In genomic region chr10:97591685-97592084, GRCm38 (mm10) we compare ENCODE assay signal across 39 mouse cellular contexts. TPM values are rescaled to one million over a fixed set of nuclear protein-coding genes. Genes with fewer than 3 reads are reported as not detected.
A peak's percentile ranks its signal among the peaks of the same experiment; 100 is the strongest.
DNase-seq lines count a peak whose midpoint lies in the region; ATAC-seq and TF ChIP-seq lines count a peak whose summit lies in the region.
"Had no signal": no experiment of that assay in that cellular context is flagged by ENCODE, and none has a peak within 500 bp of the region (broad histone marks: within the 10 kb centered on the region; RNA-seq: fewer than 3 reads in every experiment).

No protein-coding gene starts in this region.

- H3K9ac ChIP-seq in embryonic facial prominence, embryonic 11.5 days (replicated peaks; ENCODE audit: low read length) = no peak overlapping the region
- no peak overlapping the region for H3K9ac ChIP-seq in kidney, embryonic 16.5 days (replicated peaks; ENCODE audit: low read length)
- no peak overlapping the region for H3K9ac ChIP-seq in stomach, embryonic 14.5 days (replicated peaks; ENCODE audit: low read depth, low read length)
- no peak overlapping the region for H3K9ac ChIP-seq in stomach, postnatal 0 days (ENCODE audit: low read length)
- H3K9ac ChIP-seq: embryonic facial prominence, embryonic 12.5 days; heart, embryonic 13.5 days; hindbrain, embryonic 15.5 days; liver, embryonic 14.5 days; midbrain, embryonic 12.5 days; neural tube, embryonic 12.5 days had no signal

- TF ChIP-seq EP300 in stomach, postnatal 0 days (optimal IDR thresholded peaks at IDR 0.05) = no peak

- TF ChIP-seq CTCF in stomach, postnatal 0 days (IDR thresholded peaks at IDR 0.05; ENCODE audit: low read depth) = no peak

- H3K4me3 ChIP-seq in embryonic facial prominence, embryonic 11.5 days (ENCODE audit: low read depth, low read length) = no peak overlapping the region
- no peak overlapping the region for H3K4me3 ChIP-seq in embryonic facial prominence, embryonic 10.5 days
- H3K4me3 ChIP-seq in kidney, embryonic 16.5 days (ENCODE audit: low read length) = no peak overlapping the region
- H3K4me3 ChIP-seq in stomach, embryonic 14.5 days (ENCODE audit: low read depth, low read length) = no peak overlapping the region
- no peak overlapping the region for H3K4me3 ChIP-seq in stomach, postnatal 0 days (ENCODE audit: low read depth, low read length)
- H3K4me3 ChIP-seq: embryonic facial prominence, embryonic 12.5 days; erythroblast, embryonic 14.5 days; heart, embryonic 13.5 days; hindbrain, embryonic 10.5 days; hindbrain, embryonic 15.5 days; layer of hippocampus, adult 2 months; left cerebral cortex, adult 2 months; megakaryocyte, embryonic 14.5 days; midbrain, embryonic 12.5 days; myocyte; neural tube, embryonic 12.5 days had no signal

- intact Hi-C loops in heart, postnatal 36 days (cut with DNase I) = no loop called here

- 52% methylated on average over 3 of the region's 3 CpGs for WGBS in embryonic facial prominence, embryonic 11.5 days
- 50% methylated on average over 3 of the region's 3 CpGs for WGBS in embryonic facial prominence, embryonic 10.5 days
- 30% methylated on average over 3 of the region's 3 CpGs for whole genome bisulfite sequencing in kidney, embryonic 16.5 days
- 38% methylated on average over 3 of the region's 3 CpGs for WGBS in stomach, embryonic 14.5 days
- 45% methylated on average over 3 of the region's 3 CpGs for WGBS in stomach, postnatal 0 days

- peak; percentile 52 for DNase-seq in embryonic facial prominence, embryonic 11.5 days (ENCODE audit: low spot score)
- DNase-seq in embryonic facial prominence, embryonic 10.5 days (ENCODE audit: low spot score) = no peak
- no peak for DNase-seq in kidney, adult 8-10 months
- DNase-seq in stomach, postnatal 0 days (ENCODE audit: low spot score) = no peak
- DNase-seq in heart, postnatal 36 days = no peak
- DNase-seq: adrenal gland, postnatal 14 days; cerebellum, adult 11-12 months; cerebellum, postnatal 10 days; gastrocnemius, postnatal 10 days; heart, postnatal 10 days; kidney, postnatal 25 days; liver; lung, postnatal 4 days; right cerebral cortex, adult 18-20 months; spleen, adult 18-20 months; thymus, postnatal 4 days had no signal

- no peak overlapping the region for H3K27ac ChIP-seq in embryonic facial prominence, embryonic 11.5 days (replicated peaks; ENCODE audit: low read depth, low read length)
- H3K27ac ChIP-seq in embryonic facial prominence, embryonic 10.5 days (replicated peaks) = no peak overlapping the region
- no peak overlapping the region for H3K27ac ChIP-seq in kidney, embryonic 16.5 days (ENCODE audit: low read length)
- peak overlapping the region; percentile 75 for H3K27ac ChIP-seq in stomach, embryonic 14.5 days (ENCODE audit: low read length)
- no peak overlapping the region for H3K27ac ChIP-seq in stomach, postnatal 0 days (replicated peaks)
- H3K27ac ChIP-seq: embryonic facial prominence, embryonic 12.5 days; heart, embryonic 13.5 days; hindbrain, embryonic 10.5 days; hindbrain, embryonic 15.5 days; layer of hippocampus, adult 2 months; left cerebral cortex, adult 2 months; liver, embryonic 14.5 days; midbrain, embryonic 12.5 days; neural tube, embryonic 12.5 days had no signal

- H3K36me3 ChIP-seq in embryonic facial prominence, embryonic 11.5 days (replicated peaks; ENCODE audit: control insufficient read depth, insufficient read depth, low read depth, low read length) = no peaks in the 10 kb centered on the region
- H3K36me3 ChIP-seq in embryonic facial prominence, embryonic 10.5 days (replicated peaks) = no peaks in the 10 kb centered on the region
- no peaks in the 10 kb centered on the region for H3K36me3 ChIP-seq in kidney, embryonic 16.5 days (ENCODE audit: insufficient read depth, low read length)
- H3K36me3 ChIP-seq in stomach, embryonic 14.5 days (ENCODE audit: control insufficient read depth, insufficient read depth, low read length) = no peaks in the 10 kb centered on the region
- no peaks in the 10 kb centered on the region for H3K36me3 ChIP-seq in stomach, postnatal 0 days (ENCODE audit: control insufficient read depth, insufficient read depth, low read length)
- H3K36me3 ChIP-seq: embryonic facial prominence, embryonic 12.5 days; heart, embryonic 13.5 days; hindbrain, embryonic 10.5 days; hindbrain, embryonic 15.5 days; midbrain, embryonic 12.5 days; neural tube, embryonic 12.5 days had no signal

- no peak overlapping the region for H3K4me2 ChIP-seq in embryonic facial prominence, embryonic 11.5 days (ENCODE audit: low read depth, low read length)
- H3K4me2 ChIP-seq in kidney, embryonic 16.5 days (replicated peaks; ENCODE audit: low read depth, low read length) = no peak overlapping the region
- no peak overlapping the region for H3K4me2 ChIP-seq in stomach, embryonic 14.5 days (replicated peaks; ENCODE audit: low read depth, low read length)
- no peak overlapping the region for H3K4me2 ChIP-seq in stomach, postnatal 0 days (replicated peaks; ENCODE audit: low read depth)
- H3K4me2 ChIP-seq: embryonic facial prominence, embryonic 12.5 days; heart, embryonic 13.5 days; hindbrain, embryonic 15.5 days; midbrain, embryonic 12.5 days; neural tube, embryonic 12.5 days had no signal

- no peaks in the 10 kb centered on the region for H3K9me3 ChIP-seq in embryonic facial prominence, embryonic 11.5 days (replicated peaks; ENCODE audit: control insufficient read depth, low read length)
- no peaks in the 10 kb centered on the region for H3K9me3 ChIP-seq in embryonic facial prominence, embryonic 10.5 days
- no peaks in the 10 kb centered on the region for H3K9me3 ChIP-seq in kidney, embryonic 16.5 days (ENCODE audit: low read length)
- H3K9me3 ChIP-seq in stomach, embryonic 14.5 days (ENCODE audit: control insufficient read depth, low read depth, low read length) = no peaks in the 10 kb centered on the region
- H3K9me3 ChIP-seq in stomach, postnatal 0 days (ENCODE audit: control insufficient read depth, low read length) = no peaks in the 10 kb centered on the region
- H3K9me3 ChIP-seq: embryonic facial prominence, embryonic 12.5 days; heart, embryonic 13.5 days; hindbrain, embryonic 10.5 days; hindbrain, embryonic 15.5 days; megakaryocyte, embryonic 14.5 days; midbrain, embryonic 12.5 days; neural tube, embryonic 12.5 days had no signal

- no peak for ATAC-seq in embryonic facial prominence, embryonic 11.5 days (replicated peaks; ENCODE audit: insufficient number of reproducible peaks, low FRiP score, low TSS enrichment, low read depth)
- ATAC-seq in kidney, embryonic 16.5 days (ENCODE audit: low FRiP score, low TSS enrichment) = peak; percentile 78; the same call in 1 of the 2 replicates
- no peak for ATAC-seq in stomach, embryonic 14.5 days (ENCODE audit: insufficient number of reproducible peaks, insufficient read depth, low FRiP score, low read depth)
- ATAC-seq in stomach, postnatal 0 days (ENCODE audit: low FRiP score, low TSS enrichment) = no peak
- ATAC-seq: inflammation-experienced regulatory T-cells, adult 6 months had no signal

- no peaks in the 10 kb centered on the region for H3K27me3 ChIP-seq in embryonic facial prominence, embryonic 11.5 days (ENCODE audit: control insufficient read depth, insufficient read depth, low read length)
- no peaks in the 10 kb centered on the region for H3K27me3 ChIP-seq in embryonic facial prominence, embryonic 10.5 days (replicated peaks; ENCODE audit: low read depth, poor library complexity, severe bottlenecking)
- no peaks in the 10 kb centered on the region for H3K27me3 ChIP-seq in kidney, embryonic 16.5 days (ENCODE audit: insufficient read depth, low read length)
- H3K27me3 ChIP-seq in stomach, embryonic 14.5 days (ENCODE audit: control insufficient read depth, insufficient read depth, low read length) = no peaks in the 10 kb centered on the region
- no peaks in the 10 kb centered on the region for H3K27me3 ChIP-seq in stomach, postnatal 0 days (ENCODE audit: control insufficient read depth, insufficient read depth, low read length)
- H3K27me3 ChIP-seq: embryonic facial prominence, embryonic 12.5 days; heart, embryonic 13.5 days; hindbrain, embryonic 15.5 days; megakaryocyte, embryonic 14.5 days; midbrain, embryonic 12.5 days; neural tube, embryonic 12.5 days had no signal

- H3K4me1 ChIP-seq in embryonic facial prominence, embryonic 11.5 days (ENCODE audit: control insufficient read depth, insufficient read depth, low read length) = no peaks in the 10 kb centered on the region
- peaks cover 16% of the 10 kb centered on the region; the same call in 1 of the 2 replicates for H3K4me1 ChIP-seq in embryonic facial prominence, embryonic 10.5 days
- no peaks in the 10 kb centered on the region for H3K4me1 ChIP-seq in kidney, embryonic 16.5 days (ENCODE audit: insufficient read depth, low read length)
- H3K4me1 ChIP-seq in stomach, embryonic 14.5 days (ENCODE audit: control insufficient read depth, insufficient read depth, low read length) = peaks cover 16% of the 10 kb centered on the region; the same call in 1 of the 2 replicates
- no peaks in the 10 kb centered on the region for H3K4me1 ChIP-seq in stomach, postnatal 0 days (replicated peaks; ENCODE audit: control insufficient read depth, insufficient read depth)
- H3K4me1 ChIP-seq: hindbrain, embryonic 10.5 days; hindbrain, embryonic 15.5 days; megakaryocyte, embryonic 14.5 days; midbrain, embryonic 12.5 days; neural tube, embryonic 12.5 days had no signal

RNA-seq across cellular contexts. Expression of gene Kera, which starts 15.0 kb away (rescaled TPM):
- 1.3 and 3.2 TPM in 2 replicates for polyA plus RNA-seq in embryonic facial prominence, embryonic 11.5 days (2014; fragmentation: Nextera tagmentation; extraction: Ambion mirVana)
- 0.20 and 0.34 TPM in 2 replicates for polyA plus RNA-seq in embryonic facial prominence, embryonic 10.5 days (2016; fragmentation: Nextera tagmentation; extraction: Ambion mirVana)
- polyA plus RNA-seq in kidney, embryonic 16.5 days (2015; fragmentation: Nextera tagmentation; extraction: Ambion mirVana) = 0.32 and 0.35 TPM in 2 replicates
- 1.7 and 1.8 TPM in 2 replicates for polyA plus RNA-seq in stomach, embryonic 14.5 days (2014; fragmentation: Nextera tagmentation; extraction: Ambion mirVana)
- polyA plus RNA-seq in stomach, postnatal 0 days (2015; fragmentation: Nextera tagmentation; extraction: Ambion mirVana) = 0.35 TPM in 2 replicates
- total RNA-seq in heart, postnatal 36 days (2021) = not detected
- total RNA-seq: adrenal gland, postnatal 14 days; common myeloid progenitor, adult 5-6 weeks; heart, adult 8-10 months; heart, postnatal 10 days; left cerebral cortex, adult 2 months; left cerebral cortex, postnatal 25 days; MEL; midbrain, postnatal 0 days had no signal
- polyA plus RNA-seq: erythroblast, embryonic 14.5 days; gonadal fat pad, adult 2 months; inflammation-experienced regulatory T-cells, adult 6 months; liver, embryonic 14.5 days; midbrain, postnatal 0 days; myocyte; testis, adult 2 months had no signal

RNA-seq across cellular contexts. Expression of gene Lum, which starts 26.8 kb away (rescaled TPM):
- polyA plus RNA-seq in embryonic facial prominence, embryonic 11.5 days (2014; fragmentation: Nextera tagmentation; extraction: Ambion mirVana) = 106 and 116 TPM in 2 replicates
- polyA plus RNA-seq in embryonic facial prominence, embryonic 10.5 days (2016; fragmentation: Nextera tagmentation; extraction: Ambion mirVana) = 18.8 and 33.3 TPM in 2 replicates
- polyA plus RNA-seq in kidney, embryonic 16.5 days (2015; fragmentation: Nextera tagmentation; extraction: Ambion mirVana) = 68.5 and 76.3 TPM in 2 replicates
- polyA plus RNA-seq in stomach, embryonic 14.5 days (2014; fragmentation: Nextera tagmentation; extraction: Ambion mirVana) = 320 and 332 TPM in 2 replicates
- 143 and 155 TPM in 2 replicates for polyA plus RNA-seq in stomach, postnatal 0 days (2015; fragmentation: Nextera tagmentation; extraction: Ambion mirVana)
- 10 to 100 TPM; 51.9 to 64.4 TPM for total RNA-seq in heart, postnatal 36 days (2021)
- total RNA-seq: common myeloid progenitor, adult 5-6 weeks; MEL had no signal
- polyA plus RNA-seq: erythroblast, embryonic 14.5 days; inflammation-experienced regulatory T-cells, adult 6 months; myocyte had no signal

RNA-seq across cellular contexts. Expression of gene Epyc, which starts 52.2 kb away (rescaled TPM):
- 2.0 and 2.1 TPM in 2 replicates for polyA plus RNA-seq in embryonic facial prominence, embryonic 11.5 days (2014; fragmentation: Nextera tagmentation; extraction: Ambion mirVana)
- polyA plus RNA-seq in embryonic facial prominence, embryonic 10.5 days (2016; fragmentation: Nextera tagmentation; extraction: Ambion mirVana) = 0.19 and 0.30 TPM in 2 replicates
- polyA plus RNA-seq in kidney, embryonic 16.5 days (2015; fragmentation: Nextera tagmentation; extraction: Ambion mirVana) = 0.36 and 0.39 TPM in 2 replicates
- polyA plus RNA-seq in stomach, embryonic 14.5 days (2014; fragmentation: Nextera tagmentation; extraction: Ambion mirVana) = 0.91 and 1.2 TPM in 2 replicates
- 0.54 and 0.89 TPM in 2 replicates for polyA plus RNA-seq in stomach, postnatal 0 days (2015; fragmentation: Nextera tagmentation; extraction: Ambion mirVana)
- total RNA-seq in heart, postnatal 36 days (2021) = under 1 TPM; 0.30 to 0.44 TPM
- total RNA-seq: common myeloid progenitor, adult 5-6 weeks; layer of hippocampus, adult 2 months; layer of hippocampus, postnatal 14 days; MEL had no signal
- polyA plus RNA-seq: erythroblast, embryonic 14.5 days; inflammation-experienced regulatory T-cells, adult 6 months; liver, embryonic 14.5 days; myocyte had no signal
